Mouse (Mus musculus) v-Abl transformed pro-B cells (cell line): ENCODE data around the gene Dtx2.

Experiments
- in situ Hi-C, 2 experiments: fragments of 400-800 bp; cut with MboI; formaldehyde crosslinking; loops; one replicate each; pipeline ENCODE4 v1.15.1; 2025; ENCODE audit not compliant: unreplicated experiment in 2 of 2

Gene Dtx2

GRCm38 (mm10) chr5:136017262-136017661, 22.7 kb downstream of the Dtx2 start:
- in situ Hi-C loops: no loop called here

DNA sequence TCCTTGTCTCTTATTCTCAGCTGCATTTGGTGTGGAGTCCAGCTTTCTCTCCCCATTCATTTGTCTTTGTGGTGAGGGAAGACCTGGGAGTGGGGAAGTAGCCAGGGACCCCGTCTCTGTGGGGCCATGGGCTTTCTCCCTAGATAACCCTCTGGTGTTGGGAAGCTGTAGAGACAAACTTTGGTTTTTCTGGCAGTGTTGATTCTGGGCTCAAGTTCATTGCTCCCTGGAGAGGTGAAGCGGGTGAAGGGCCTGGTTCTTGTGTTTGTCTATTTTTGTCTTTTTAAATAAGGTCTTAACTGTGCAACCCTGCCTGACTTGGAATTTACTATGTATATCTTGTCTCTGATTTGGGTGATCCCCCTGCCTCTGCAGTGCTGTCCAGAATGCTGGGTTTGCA, 24.1 kb downstream of the Dtx2 start:
- in situ Hi-C loops: no loop called here

- in situ Hi-C loops: no loop called here
These were observed 25.3 kb downstream of the Dtx2 start for GRCm38 (mm10) chr5:136019907-136020306.

DNA sequence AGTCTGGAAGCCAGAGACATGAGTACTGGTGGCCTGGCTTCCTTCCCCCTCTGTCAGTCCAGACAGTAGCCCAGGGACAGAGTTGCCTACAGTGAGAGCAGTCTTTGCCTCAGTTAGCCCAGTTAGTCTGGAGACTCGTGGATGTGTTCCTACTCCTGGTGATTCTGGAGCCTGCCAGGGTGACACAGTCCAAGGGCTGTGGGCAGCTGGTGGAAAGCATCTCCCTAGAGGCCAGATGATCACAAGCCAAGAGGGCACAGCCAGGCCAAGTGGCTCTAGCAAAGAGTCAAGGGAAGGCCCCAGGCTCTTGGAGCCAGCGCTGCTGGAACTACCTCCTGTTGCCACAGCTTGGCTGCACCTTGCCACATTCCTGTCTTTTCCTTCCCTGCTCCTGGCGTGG, 31.1 kb downstream of the Dtx2 start:
- in situ Hi-C loops: no loop called here

GRCm38 (mm10) chr5:136026859-136027258, 32.3 kb downstream of the Dtx2 start:
- in situ Hi-C loops: no loop called here

DNA sequence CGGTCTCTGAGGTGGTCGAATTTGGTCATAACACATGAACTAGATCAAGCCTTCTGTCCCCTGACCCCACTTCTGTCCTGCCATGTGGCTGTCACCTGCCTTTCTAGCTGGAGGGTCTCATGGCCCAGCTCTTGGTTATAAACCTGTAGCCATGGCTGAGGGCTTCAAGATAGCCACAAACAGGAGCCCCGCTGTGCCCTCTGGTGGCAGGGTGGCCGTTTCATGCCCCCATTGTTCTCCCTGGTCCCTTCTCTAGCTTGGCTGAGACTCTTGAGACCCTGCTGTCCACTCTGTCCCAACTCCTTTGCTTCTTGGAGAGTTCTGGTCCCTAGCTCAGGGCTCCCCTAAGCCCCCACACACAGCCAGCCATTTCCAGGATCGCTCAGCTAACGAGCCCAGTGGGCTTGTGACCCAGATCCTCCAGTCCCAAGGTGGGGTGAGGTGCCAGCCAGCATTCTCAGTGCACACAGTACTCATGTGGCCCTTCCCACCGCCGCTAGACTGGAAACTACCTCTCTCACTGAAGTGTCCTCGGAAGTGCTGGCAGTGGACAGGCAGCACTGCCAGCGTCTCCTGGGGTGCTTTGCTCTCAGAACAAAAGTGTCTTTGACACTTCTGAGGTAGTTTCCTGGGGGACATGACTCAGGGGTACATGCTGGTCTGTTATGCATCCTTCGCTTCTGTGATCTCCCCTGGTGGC, 33.2 kb downstream of the Dtx2 start:
- in situ Hi-C loops: no loop called here

DNA sequence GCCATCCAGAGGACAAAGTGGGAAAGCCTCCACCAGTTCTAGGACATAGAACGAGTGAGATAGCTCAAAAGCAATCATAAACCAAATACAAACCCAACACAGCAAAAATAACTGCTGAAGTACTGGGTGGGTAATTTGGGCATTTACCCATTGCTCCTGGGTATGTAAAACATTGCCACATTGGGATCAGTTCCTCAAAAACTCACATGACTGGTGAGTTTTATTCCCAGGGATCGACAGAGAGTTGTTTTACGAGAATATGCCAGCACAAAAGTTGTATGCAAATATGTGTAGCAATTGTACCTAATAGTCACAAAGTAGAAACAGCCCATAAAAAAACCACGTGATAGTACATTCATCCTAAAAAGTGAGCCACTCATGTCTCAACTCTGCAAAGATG, 40.3 kb downstream of the Dtx2 start:
- in situ Hi-C loops: no loop called here

DNA sequence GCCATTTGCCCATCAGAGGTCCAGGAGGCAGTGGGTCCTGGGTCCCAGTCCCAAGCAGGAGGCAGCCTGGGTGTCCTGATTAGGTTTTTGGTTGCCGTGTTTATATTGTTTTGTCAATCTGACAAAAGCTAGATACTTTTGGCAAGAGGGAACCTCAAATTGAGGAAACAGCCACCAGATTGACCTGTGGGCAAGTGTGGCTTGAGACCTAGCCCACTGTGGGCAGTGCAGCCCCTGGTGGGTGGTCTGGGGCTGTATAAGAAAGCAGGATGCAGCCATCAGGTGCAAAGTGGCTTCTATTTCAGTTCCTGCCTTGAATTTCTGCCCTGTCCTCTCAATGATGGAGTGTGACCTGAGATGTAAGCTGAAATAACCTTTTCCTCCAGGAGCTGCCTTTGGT, 40.7 kb downstream of the Dtx2 start:
- in situ Hi-C loops: no loop called here

GRCm38 (mm10) chr5:136036667-136037066, 42.1 kb downstream of the Dtx2 start:
- in situ Hi-C loops: no loop called here

DNA sequence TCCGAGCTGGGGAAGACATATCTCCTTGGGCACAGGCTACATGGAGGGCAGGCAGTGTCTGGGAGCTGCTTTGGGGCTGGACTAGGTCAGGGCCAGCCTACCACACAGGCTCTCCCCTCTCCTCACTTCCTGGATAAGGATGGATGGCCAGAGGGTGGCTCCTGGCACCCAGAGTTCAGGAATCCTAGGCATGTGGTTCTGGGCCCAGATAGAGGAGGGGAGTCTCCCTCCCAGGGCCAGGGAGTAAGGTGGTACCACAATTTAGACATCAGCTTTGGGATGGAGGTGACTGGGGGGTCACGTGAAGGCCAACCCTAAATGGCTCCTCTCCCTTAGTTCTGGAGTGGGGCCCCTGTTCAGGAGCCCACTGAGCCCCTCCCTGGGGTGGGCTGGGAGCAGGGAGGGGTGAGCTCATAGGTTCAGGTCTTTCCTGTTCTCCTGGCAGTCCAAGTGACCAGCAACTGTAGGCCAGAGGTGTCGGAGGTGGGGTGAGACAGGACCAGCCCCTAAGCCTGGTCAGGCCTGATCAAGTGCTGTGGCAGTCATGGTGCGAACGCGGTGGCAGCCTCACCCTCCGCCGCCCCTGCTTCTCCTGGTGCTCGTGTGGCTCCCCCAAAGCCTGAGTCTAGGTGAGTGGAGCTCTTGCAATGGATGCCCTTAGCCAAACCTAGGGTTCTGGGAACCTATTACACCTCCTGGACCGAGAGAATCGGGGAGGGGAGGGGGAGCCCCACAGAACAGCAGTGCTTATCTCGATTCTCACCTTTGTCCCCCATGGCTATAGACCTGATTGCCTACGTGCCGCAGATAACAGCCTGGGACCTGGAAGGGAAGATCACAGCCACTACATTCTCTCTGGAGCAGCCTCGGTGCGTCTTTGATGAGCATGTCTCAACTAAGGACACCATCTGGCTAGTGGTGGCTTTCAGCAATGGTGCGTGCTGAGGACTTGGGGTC, 43.9 kb downstream of the Dtx2 start, which contains the start of gene Upk3b:
Gene Upk3b (plus strand): TSS at position 239 of the 957 bp plus-strand sequence.
- in situ Hi-C loops: no loop called here

GRCm38 (mm10) chr5:136040210-136040609, 45.6 kb downstream of the Dtx2 start:
- in situ Hi-C loops: no loop called here

- in situ Hi-C loops: no loop called here
These were observed 46.7 kb downstream of the Dtx2 start for GRCm38 (mm10) chr5:136041260-136041659.

DNA sequence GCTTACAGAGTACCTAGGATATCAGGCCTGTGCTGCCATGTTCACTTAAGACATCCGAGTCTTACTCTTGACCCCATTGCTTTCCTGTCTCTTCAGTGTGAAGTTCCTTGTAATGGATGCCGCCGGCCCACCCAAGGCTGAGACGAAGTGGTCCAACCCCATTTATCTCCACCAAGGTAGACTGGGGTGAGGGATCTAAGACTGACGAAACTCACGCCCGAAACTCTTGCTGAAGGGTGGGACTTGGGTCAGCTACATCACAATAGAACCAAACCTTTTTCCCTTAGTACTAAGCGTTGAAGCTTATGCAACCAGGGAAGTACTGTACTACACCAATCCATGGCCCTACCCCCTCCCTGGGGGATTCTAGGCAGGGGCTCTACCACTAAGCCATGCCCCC, 47.1 kb downstream of the Dtx2 start:
- in situ Hi-C loops: no loop called here

DNA sequence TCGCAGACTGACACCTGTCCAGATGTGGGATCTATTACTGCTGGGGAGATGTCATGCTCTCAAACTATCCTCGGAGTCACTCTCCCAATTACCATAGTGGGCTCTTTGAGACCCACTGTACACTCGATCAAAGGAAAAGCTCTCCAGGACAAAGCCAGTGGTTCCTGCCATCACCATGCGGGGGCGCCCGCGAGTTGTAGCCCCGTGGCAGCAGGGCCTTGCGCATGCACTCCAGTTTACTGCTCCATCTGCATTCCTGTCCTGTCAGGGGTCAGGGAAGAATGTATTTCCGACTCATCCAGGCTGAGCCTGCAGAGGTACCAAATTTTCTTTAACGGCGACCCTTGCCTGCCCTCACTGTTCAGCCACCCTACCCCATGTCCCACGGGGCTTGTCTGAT, 50.3 kb downstream of the Dtx2 start:
- in situ Hi-C loops: loop anchor here in 1 of 2 experiments (5.0 kb wide), 3 partner anchors 63 to 142 kb away; partner anchors contain the start of genes Alkbh4, Lrwd1 and Zp3

DNA sequence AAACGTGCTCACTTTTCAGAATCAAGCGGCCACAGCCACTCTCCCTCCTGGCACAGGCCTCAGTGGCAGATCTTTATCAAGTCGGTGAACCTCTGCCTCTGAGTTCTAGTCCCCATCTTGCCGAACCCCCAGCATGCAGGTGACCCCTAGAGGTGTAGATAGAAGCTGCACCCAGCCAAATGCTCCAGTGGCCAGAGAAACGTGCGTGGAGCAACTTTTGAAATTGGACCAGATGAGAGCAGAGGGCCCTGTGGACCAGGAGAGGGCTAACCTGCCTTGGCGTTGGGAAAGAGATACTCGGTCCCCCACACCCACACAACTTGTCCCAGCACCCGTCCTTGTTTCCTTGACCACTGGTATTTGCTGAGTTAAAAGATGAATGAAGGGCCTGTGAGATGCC, 50.8 kb downstream of the Dtx2 start:
- in situ Hi-C loops: loop anchor here in 1 of 2 experiments (5.0 kb wide), 3 partner anchors 63 to 142 kb away; partner anchors contain the start of genes Alkbh4, Lrwd1 and Zp3

- in situ Hi-C loops: loop anchor here in 1 of 2 experiments (5.0 kb wide), 3 partner anchors 64 to 141 kb away; partner anchors contain the start of genes Alkbh4, Lrwd1 and Zp3
These were observed 51.4 kb downstream of the Dtx2 start for GRCm38 (mm10) chr5:136045987-136046386.

DNA sequence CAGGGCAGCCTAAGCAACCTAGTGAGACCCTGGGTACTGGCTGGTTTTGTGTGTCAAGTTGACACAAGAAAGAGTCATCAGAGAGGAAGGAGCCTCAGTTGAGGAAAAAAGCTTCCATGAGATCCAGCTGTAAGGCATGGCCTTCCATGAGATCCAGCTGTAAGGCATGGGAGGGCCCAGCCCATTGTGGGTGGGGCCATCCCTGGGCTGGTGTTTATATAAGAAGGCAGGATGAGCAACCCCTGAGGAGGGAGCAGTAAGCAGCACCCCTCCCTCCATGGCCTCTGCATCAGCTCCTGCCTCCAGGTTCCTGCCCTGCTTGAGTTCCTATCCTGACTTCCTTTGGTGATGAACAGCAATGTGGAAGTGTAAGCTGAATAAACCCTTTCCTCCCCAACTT, 53.9 kb downstream of the Dtx2 start:
- in situ Hi-C loops: loop anchor here in 1 of 2 experiments (5.0 kb wide), 3 partner anchors 66 to 139 kb away; partner anchors contain the start of genes Alkbh4, Lrwd1 and Zp3

- in situ Hi-C loops: loop anchor here in 1 of 2 experiments (5.0 kb wide), 3 partner anchors 68 to 137 kb away; partner anchors contain the start of genes Alkbh4, Lrwd1 and Zp3
These were observed 55.3 kb downstream of the Dtx2 start for GRCm38 (mm10) chr5:136049926-136050325.

GRCm38 (mm10) chr5:136051231-136052085, 56.9 kb downstream of the Dtx2 start:
- in situ Hi-C loops: no loop called here
